Mouse (Mus musculus) midbrain, embryonic 12.5 days (tissue): ENCODE measurements around the gene Eif2ak3. TPM values are rescaled to one million over a fixed set of nuclear protein-coding genes. Genes with fewer than 3 reads are reported as not detected.

Source experiments
- ATAC-seq: fragments of 200-750 bp; cut with Nextera tagmentation; 2 replicates; pipeline ENCODE4 v1.8.0; 2017; ENCODE audit warnings: low read depth, moderate TSS enrichment, moderate library complexity; ENCODE audit not compliant: low FRiP score
- H3K27ac ChIP-seq: fragments of 300-500 bp; sonication (generic); replicated peaks from 2 replicates; pipeline ENCODE4 v1.5.1; 2016; ENCODE audit warnings: mild to moderate bottlenecking
- H3K27me3 ChIP-seq: fragments of 300-500 bp; sonication (generic); 2 replicates; pipeline ENCODE4 v1.6.1; 2016; ENCODE audit warnings: mild to moderate bottlenecking
- H3K36me3 ChIP-seq: fragments of 300-500 bp; sonication (generic); 2 replicates; pipeline ENCODE4 v1.6.1; 2016
- H3K4me1 ChIP-seq: fragments of 300-500 bp; sonication (generic); 2 replicates; pipeline ENCODE4 v1.6.1; 2016
- H3K4me2 ChIP-seq: fragments of 300-500 bp; sonication (generic); replicated peaks from 2 replicates; pipeline ENCODE4 v1.6.1; 2016; ENCODE audit warnings: mild to moderate bottlenecking, moderate library complexity
- H3K4me3 ChIP-seq: fragments of 300-500 bp; sonication (generic); 2 replicates; pipeline ENCODE4 v1.5.1; 2016; ENCODE audit warnings: mild to moderate bottlenecking
- H3K9ac ChIP-seq: fragments of 300-500 bp; sonication (generic); replicated peaks from 2 replicates; pipeline ENCODE4 v1.6.1; 2016; ENCODE audit warnings: mild to moderate bottlenecking, moderate library complexity
- H3K9me3 ChIP-seq: fragments of 300-500 bp; sonication (generic); 2 replicates; pipeline ENCODE4 v1.6.1; 2016; ENCODE audit warnings: mild to moderate bottlenecking
- WGBS: fragments of 180-500 bp; shearing (Covaris S2); methylation state at CpG from one replicate; pipeline ENCODE4 v1.1.7; 2016; 5-methylcytosine and 5-hydroxymethylcytosine counted together
- polyA plus RNA-seq: library from polyadenylated mRNA; unstranded; fragments of >200 nt; fragmentation: Nextera tagmentation; extraction: Ambion mirVana; gene quantifications from 2 replicates; pipeline ENCODE4 v1.2.1, GENCODE M21; 2016

The Eif2ak3 gene
- polyA plus RNA-seq: 14.4 and 15.6 TPM in 2 replicates

DNA sequence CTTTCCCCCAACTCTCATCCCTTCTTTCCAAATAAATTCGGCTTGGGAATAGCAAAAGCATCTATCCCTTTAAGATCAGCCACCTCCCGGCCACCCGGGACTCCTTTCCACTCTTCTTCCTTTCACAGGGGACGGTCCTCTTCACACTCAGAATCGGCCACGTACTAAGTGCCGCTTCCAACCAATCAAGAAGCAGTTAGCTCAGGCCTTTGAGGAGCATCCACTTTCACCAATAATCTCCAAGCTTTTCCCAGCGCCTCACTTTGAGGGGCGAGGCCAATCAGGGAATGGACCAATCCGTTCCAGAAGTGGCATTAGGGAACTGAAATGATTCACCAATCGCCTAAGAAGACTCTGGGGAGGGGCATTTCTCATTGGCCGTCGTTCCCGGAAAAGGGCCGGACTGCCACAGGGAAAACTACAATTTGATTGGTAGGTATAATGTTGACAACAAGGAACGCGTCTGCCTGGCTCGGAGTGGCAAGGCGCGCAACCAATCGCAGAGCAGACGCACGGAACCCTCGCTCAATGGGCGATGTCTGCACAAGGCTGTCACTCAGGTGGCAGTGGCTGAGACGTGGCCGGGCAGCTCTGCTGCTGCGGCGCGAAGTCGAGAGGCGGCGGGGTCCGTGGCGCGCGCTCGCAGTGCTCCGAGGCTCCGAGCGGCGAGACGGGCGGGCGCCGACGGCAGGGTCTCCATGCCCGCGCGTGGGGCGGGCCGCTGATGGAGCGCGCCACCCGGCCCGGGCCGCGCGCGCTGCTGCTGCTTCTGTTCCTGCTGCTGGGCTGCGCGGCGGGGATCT, at the start of gene Eif2ak3:
TSS of gene Eif2ak3 (plus strand) at position 514 of the 803 bp plus-strand sequence.
- peak within 1 kb of the TSS; percentile 86 for H3K9ac ChIP-seq
- under 1% methylated on average over 61 of the region's 63 CpGs for WGBS
- ATAC-seq: peak; percentile 99

DNA sequence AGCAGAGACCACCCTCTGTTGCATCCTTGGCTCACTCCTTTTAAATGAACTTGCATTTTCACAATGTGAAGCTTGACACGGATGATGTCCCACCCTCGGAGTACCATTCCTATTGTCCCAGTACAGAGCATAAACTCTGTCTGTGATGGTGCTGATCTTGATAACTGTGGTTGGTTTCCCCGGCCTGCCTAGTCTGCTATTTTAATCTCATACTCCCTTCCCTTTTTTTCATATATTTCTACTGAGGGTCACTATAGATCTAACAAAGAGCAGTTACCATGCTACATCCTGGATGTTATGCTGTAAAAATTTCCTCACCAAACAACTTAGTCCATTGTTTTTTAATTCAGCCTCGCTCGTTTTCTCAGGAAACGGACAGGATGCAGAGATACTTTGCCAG, 47.4 kb upstream of the Eif2ak3 start:
- H3K4me1 ChIP-seq: peaks cover 6% of the 10 kb centered on the region; the same call in 1 of the 2 replicates
- peaks cover 4% of the 10 kb centered on the region; the same call in 1 of the 2 replicates for H3K27me3 ChIP-seq
- H3K4me3 ChIP-seq: no peak overlapping the region
- no peak overlapping the region for H3K4me2 ChIP-seq
- no peak overlapping the region for H3K27ac ChIP-seq
- no peaks in the 10 kb centered on the region for H3K9me3 ChIP-seq
- H3K9ac ChIP-seq: no peak overlapping the region
- H3K36me3 ChIP-seq: no peaks in the 10 kb centered on the region
- ATAC-seq: no peak
- WGBS: 80% methylated on average over 6 of the region's 6 CpGs

More for the DNA sequence above, at the start of gene Eif2ak3:
- H3K27me3 ChIP-seq: no peaks in the 10 kb centered on the region
- peak within 1 kb of the TSS; percentile 78 for H3K4me2 ChIP-seq
- no peaks in the 10 kb centered on the region for H3K36me3 ChIP-seq
- peak within 1 kb of the TSS; percentile 91 for H3K4me3 ChIP-seq
- peak within 1 kb of the TSS; percentile 89 for H3K27ac ChIP-seq
- no peaks in the 10 kb centered on the region for H3K9me3 ChIP-seq
- H3K4me1 ChIP-seq: peaks cover 30% of the 10 kb centered on the region

DNA sequence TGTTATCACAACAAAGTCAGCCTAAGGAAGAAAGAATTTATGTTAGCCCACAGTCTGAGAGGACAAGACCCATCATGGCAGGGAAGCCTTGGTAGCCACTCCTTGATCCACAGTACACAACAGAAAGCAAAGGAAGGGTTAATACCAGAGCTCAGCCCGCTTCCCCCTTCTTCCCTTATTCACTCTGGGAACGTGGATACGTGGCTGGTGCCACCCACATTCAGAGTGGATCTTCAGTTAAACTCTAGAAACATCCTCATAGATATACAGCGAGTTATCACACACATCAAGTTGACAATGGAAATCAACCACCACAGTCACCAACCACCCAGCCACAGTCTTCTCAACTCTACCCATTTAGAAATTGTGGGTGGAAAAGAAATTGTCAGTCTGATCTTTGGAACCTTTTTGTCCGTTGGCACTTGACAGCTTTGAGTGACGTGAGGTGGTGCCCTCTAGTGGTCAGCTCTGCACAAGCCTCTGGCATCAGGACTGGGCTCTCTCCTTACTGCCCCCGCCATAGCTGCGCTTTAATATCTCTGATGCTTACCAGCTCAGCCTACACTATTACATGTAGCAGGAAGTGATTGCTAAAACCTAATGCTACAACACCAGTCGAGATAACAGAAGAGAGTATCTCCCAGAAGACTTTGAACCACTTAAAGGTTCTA, 46.6 kb upstream of the Eif2ak3 start:
- Histone ChIP-seq H3K27me3 (peaks cover 4% of the 10 kb centered on the region; the same call in 1 of the 2 replicates), H3K36me3 (no peaks in the 10 kb centered on the region), H3K4me1 (peaks cover 4% of the 10 kb centered on the region; the same call in 1 of the 2 replicates), H3K9ac (no peak overlapping the region), H3K4me3 (no peak overlapping the region), H3K9me3 (no peaks in the 10 kb centered on the region), H3K27ac (no peak overlapping the region), H3K4me2 (no peak overlapping the region)
- peak; percentile 71; the same call in 1 of the 2 replicates for ATAC-seq
- 23% methylated on average over 9 of the region's 9 CpGs for WGBS

DNA sequence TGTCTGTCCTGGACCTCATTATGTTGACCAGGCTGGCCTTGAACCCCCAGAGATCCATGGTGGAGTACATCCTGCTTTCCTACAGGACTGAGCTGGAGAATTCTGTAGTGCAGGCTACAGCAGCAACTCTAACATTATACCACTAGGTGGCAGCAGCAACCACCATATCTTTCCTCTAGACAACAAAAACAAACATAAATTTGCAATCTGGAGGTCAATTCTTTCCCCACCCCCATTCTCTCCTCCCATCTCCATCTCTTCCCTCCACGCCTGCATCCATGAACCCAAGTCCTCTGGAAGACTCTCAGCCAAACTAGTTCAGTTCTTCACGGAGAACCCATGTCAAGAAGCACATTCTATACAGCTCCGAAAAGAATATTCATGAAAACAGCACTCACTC, 39.7 kb upstream of the Eif2ak3 start:
- ATAC-seq: peak; percentile 10; the same call in 1 of the 2 replicates
- no peak overlapping the region for H3K4me2 ChIP-seq

DNA sequence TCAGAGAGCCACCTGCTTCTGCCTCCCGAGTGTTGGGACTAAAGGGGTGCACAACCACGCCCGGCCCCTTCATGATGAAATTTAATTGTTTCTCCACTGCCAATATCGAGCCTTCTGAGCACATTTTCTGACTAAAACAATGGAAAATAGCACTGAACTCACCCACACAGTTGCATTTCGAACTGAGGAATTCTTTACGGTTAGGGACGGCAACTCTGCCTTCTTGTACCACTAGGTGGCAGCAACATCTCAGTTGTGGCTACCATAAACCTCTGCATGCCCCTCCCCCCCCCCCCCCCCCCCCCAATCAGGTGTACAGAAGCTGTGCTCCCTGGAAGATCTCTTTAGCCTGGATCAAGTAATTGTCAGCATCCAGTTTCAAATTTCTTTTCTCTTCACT, 39.0 kb upstream of the Eif2ak3 start:
- 0 out of 2 replicates have a peak overlapping the region, but pooled peaks have one; percentile 21 for H3K4me2 ChIP-seq
- H3K9me3 ChIP-seq: no peaks in the 10 kb centered on the region
- peaks cover 9% of the 10 kb centered on the region; the same call in 1 of the 2 replicates for H3K4me1 ChIP-seq
- H3K9ac ChIP-seq: no peak overlapping the region
- ATAC-seq: peak; percentile 35; the same call in 1 of the 2 replicates
- 17% methylated on average over 7 of the region's 7 CpGs for WGBS
- no peaks in the 10 kb centered on the region for H3K27me3 ChIP-seq
- H3K27ac ChIP-seq: no peak overlapping the region
- H3K4me3 ChIP-seq: no peak overlapping the region
- no peaks in the 10 kb centered on the region for H3K36me3 ChIP-seq

More for the DNA sequence above, 39.7 kb upstream of the Eif2ak3 start:
- Histone ChIP-seq H3K9me3 (no peaks in the 10 kb centered on the region), H3K27ac (no peak overlapping the region), H3K4me1 (peaks cover 9% of the 10 kb centered on the region; the same call in 1 of the 2 replicates), H3K9ac (no peak overlapping the region), H3K36me3 (no peaks in the 10 kb centered on the region), H3K27me3 (no peaks in the 10 kb centered on the region), H3K4me3 (no peak overlapping the region)
- WGBS: 32% methylated on average over 3 of the region's 3 CpGs

DNA sequence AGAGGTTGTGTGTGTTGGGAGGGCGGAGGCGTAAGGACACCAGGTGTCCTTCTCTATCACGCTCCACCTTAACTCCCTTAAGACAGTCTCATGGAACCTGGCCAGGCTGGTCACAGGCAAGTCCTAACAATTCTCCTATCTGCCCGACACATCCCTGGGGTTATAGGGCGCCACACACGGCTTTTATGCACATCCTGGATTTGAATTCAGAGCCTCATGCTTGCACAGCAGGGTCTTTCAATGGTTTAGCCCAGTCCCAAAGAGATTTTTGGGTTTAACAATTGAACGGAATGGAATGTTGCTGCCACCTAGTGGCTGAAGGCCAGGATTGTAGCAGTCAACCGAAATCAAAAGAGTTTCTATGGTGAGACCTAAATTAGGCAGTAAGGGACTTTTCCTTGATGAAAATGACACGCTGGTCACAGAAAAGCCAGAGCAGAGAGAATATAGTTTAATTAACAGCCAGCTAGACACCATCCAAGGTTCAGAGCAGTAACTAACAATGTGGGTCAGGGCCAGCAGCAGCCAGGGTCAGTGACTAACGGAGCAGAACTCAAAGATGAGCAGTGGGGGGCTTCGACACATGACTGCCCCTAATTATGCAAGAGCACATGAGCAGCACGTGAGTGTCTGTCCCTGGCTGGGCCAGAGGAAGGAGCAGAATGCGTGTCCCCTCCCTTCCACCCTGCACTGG, 38.3 kb upstream of the Eif2ak3 start:
- Histone ChIP-seq H3K4me1 (peaks cover 9% of the 10 kb centered on the region; the same call in 1 of the 2 replicates), H3K4me2 (peak overlapping the region; percentile 13; the same call in 1 of the 2 replicates), H3K4me3 (no peak overlapping the region), H3K36me3 (no peaks in the 10 kb centered on the region), H3K27me3 (no peaks in the 10 kb centered on the region), H3K9me3 (no peaks in the 10 kb centered on the region), H3K27ac (no peak overlapping the region), H3K9ac (no peak overlapping the region)
- 10% methylated on average over 13 of the region's 13 CpGs for WGBS
- peak; percentile 76 for ATAC-seq

DNA sequence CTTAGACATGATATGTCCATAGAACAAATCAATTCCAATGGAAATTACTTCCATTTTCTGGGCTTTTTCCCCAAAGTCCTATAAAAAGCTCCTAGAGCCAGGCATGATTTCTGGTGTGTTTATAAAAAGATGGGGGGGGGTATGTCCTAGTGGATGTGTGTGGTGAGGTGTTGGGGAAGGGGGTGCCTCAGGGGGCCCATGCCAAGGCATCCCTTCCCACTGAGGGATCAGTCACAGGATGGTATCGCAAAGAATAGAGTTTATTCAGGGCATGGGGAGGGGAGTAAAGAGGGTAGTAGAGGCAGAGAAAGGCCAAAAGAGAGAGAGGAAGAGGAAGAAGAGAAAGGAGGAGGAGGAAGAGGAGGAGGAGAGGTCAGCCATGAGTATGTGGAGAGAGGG, 37.8 kb upstream of the Eif2ak3 start:
- H3K9ac ChIP-seq: no peak overlapping the region
- H3K4me3 ChIP-seq: no peak overlapping the region
- H3K4me1 ChIP-seq: peaks cover 9% of the 10 kb centered on the region; the same call in 1 of the 2 replicates
- no peak overlapping the region for H3K4me2 ChIP-seq
- no peaks in the 10 kb centered on the region for H3K36me3 ChIP-seq
- no peaks in the 10 kb centered on the region for H3K27me3 ChIP-seq
- 38% methylated on average over 1 of the region's 1 CpGs for WGBS
- no peak overlapping the region for H3K27ac ChIP-seq
- H3K9me3 ChIP-seq: no peaks in the 10 kb centered on the region
- peak; percentile 31 for ATAC-seq

DNA sequence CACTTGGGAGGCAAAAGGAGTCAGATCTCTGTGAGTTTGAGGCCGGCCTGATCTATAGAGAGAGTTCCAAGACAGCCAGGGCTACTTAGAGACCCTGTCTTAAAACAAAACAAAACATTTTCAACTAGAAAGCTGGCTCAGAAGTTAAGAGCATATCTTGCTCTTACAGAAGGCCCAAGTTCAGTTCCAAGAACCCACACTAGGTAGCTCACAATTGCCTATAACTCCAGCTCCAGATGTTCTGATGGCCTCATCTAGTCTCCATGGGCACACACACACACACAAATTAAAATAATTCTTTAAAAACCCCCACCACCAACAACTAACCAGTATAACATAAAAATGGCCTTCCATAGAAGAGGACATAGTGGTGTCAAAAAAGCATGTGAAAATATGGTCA, 33.8 kb upstream of the Eif2ak3 start:
- no peak overlapping the region for H3K27ac ChIP-seq
- no peak overlapping the region for H3K9ac ChIP-seq
- H3K9me3 ChIP-seq: no peaks in the 10 kb centered on the region
- H3K36me3 ChIP-seq: no peaks in the 10 kb centered on the region
- H3K4me1 ChIP-seq: peaks cover 9% of the 10 kb centered on the region; the same call in 1 of the 2 replicates
- 76% methylated on average over 1 of the region's 1 CpGs for WGBS
- no peak overlapping the region for H3K4me2 ChIP-seq
- no peak for ATAC-seq
- no peaks in the 10 kb centered on the region for H3K27me3 ChIP-seq
- no peak overlapping the region for H3K4me3 ChIP-seq

DNA sequence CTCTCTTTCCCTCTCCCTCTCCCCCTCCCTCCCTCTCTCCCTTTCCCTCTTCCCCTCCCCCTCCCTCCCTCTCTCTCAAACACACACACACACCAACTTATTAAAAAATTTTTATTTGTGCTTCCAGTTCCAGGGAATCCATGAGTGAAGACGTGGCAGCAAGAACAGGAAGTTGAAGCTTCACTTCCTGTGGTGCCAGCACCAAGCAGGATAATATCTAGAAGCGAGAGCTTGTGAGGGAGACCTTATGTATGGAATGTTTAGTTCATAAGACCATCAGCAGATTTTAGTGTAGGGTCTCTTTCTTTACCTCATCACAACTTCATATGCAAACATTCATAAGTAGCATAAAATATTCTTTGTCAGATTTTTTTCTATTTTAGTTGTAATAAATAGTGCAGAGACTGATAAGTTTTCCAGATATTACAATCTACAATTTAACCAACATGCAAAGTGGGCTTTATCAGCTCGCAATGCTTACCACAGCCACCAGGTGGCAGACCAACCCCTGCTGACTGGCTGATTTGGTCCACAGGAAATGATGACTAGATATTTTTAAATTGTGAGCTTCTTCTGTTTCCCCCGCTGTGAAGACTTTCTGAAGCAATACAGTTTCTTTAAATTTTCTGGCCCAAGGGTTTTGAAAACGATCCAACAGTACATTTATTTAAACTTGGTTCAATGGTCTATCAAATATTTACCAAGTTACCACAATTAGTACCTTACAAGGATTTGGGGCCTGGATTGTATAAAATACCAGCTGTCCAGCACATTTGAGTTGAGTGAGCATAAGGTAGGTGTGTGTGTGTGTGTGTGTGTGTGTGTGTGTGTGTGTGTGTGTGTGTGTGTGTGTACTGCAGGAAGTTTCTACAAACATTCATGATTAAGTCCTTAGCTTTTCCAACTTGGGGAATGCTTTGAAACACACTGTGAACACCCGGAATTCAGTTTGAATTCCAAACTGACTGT, 32.5 kb upstream of the Eif2ak3 start:
- H3K4me3 ChIP-seq: no peak overlapping the region
- ATAC-seq: no peak
- 26% methylated on average over 6 of the region's 6 CpGs for whole genome bisulfite sequencing
- H3K27me3 ChIP-seq: no peaks in the 10 kb centered on the region
- no peaks in the 10 kb centered on the region for H3K36me3 ChIP-seq
- no peak overlapping the region for H3K4me2 ChIP-seq
- no peaks in the 10 kb centered on the region for H3K4me1 ChIP-seq
- H3K27ac ChIP-seq: no peak overlapping the region
- H3K9me3 ChIP-seq: no peaks in the 10 kb centered on the region
- no peak overlapping the region for H3K9ac ChIP-seq

DNA sequence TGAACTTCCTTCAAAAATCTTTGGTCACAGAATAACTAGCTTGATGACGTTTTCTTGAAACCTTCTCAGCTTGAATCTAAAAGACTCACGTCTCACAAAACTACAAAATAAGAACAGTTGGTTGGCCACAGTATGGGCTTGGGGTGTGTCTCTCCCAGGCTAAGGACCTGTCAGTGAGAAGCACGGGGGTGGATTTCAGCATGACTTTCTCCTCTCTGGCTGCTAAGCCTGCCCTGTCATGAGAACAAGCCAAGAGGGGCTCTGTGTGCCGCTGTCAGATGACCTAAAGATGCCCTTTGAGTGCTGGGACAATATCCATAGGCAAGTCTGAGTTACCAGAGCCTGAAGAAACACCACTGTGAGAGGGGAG, 31.8 kb upstream of the Eif2ak3 start:
- Histone ChIP-seq H3K9ac (no peak overlapping the region; the same call in 1 of the 2 replicates), H3K4me2 (no peak overlapping the region), H3K9me3 (no peaks in the 10 kb centered on the region), H3K4me3 (no peak overlapping the region), H3K27ac (no peak overlapping the region), H3K4me1 (no peaks in the 10 kb centered on the region), H3K27me3 (no peaks in the 10 kb centered on the region), H3K36me3 (no peaks in the 10 kb centered on the region)
- no peak for ATAC-seq
- 40% methylated on average over 4 of the region's 4 CpGs for WGBS
